Comparison of ENCODE assay signal across 8 mouse cellular contexts in the genomic region with DNA sequence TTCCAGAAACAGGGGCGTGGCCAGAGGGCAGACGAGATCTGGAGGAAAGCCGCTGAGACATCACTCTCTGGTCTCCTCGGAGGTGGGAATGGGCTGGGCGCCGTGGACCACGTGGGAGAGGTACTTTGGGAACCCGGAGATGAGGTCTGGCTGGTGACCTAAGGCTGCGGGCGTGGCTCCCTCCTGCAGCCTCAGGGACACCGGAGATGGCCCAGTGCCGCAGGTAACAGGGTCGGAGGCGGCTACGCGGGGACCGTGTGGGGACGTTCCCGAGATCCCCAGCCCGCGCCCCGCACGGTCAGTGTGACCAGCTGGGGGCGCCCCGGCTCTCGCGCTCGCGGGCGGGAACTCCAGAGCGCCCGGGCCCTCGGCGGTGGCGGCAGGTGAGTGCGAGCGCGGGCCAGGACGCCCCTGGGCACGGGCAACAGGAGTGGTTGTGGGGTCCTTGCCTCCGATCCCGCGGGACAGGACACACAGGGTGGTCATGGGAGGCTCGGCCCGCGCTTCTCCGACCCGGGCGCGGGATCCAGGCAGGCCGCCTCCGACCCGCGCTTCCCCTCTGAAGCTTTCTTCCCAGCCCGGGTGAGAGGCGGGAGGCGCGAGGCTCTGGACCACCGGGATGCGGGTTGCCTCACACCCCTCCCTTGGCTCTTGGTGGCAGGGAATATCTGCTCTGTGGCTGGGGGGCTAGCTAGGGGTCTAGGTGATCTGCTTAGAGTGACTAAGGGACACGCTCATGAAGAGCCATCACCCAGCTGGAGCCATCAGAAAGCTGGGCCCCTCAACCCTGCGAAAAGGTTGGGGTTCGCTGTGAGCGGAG. TPM values are rescaled to one million over a fixed set of nuclear protein-coding genes. Genes with fewer than 3 reads are reported as not detected.
DNase-seq lines count a peak whose midpoint lies in the region; ATAC-seq and TF ChIP-seq lines count a peak whose summit lies in the region.

Gene Adcy7, plus strand, starts transcription at position 173 of the 820 bp plus-strand sequence.

- no peak for TF ChIP-seq CTCF in bone marrow macrophage, adult 2 months (IDR thresholded peaks at IDR 0.05; ENCODE audit: low read depth, low read length)

- H3K36me3 ChIP-seq in limb, embryonic 15.5 days = no peaks in the 10 kb centered on the region
- no peaks in the 10 kb centered on the region for H3K36me3 ChIP-seq in midbrain, embryonic 13.5 days
- no peaks in the 10 kb centered on the region for H3K36me3 ChIP-seq in splenic B cell, adult 2 months (ENCODE audit: control insufficient read depth, insufficient read depth, low read length, poor library complexity, severe bottlenecking)

- peak within 1 kb of the TSS; percentile 43; the same call in 1 of the 2 replicates for H3K9ac ChIP-seq in limb, embryonic 15.5 days
- H3K9ac ChIP-seq in midbrain, embryonic 13.5 days (replicated peaks) = peak within 1 kb of the TSS; percentile 65

- no peaks in the 10 kb centered on the region for H3K9me3 ChIP-seq in limb, embryonic 15.5 days
- H3K9me3 ChIP-seq in midbrain, embryonic 13.5 days = no peaks in the 10 kb centered on the region

- no peak for TF ChIP-seq POLR2A in bone marrow macrophage, adult 2 months (IDR thresholded peaks at IDR 0.05; ENCODE audit: borderline replicate concordance, low read depth, low read length)

- WGBS in limb, embryonic 15.5 days = 4% methylated on average over 64 of the region's 64 CpGs
- 4% methylated on average over 64 of the region's 64 CpGs for WGBS in midbrain, embryonic 13.5 days

- H3K27ac ChIP-seq in bone marrow macrophage, adult 2 months (ENCODE audit: insufficient read depth, low read depth, low read length) = no peak within 1 kb of the TSS
- no peak within 1 kb of the TSS for H3K27ac ChIP-seq in limb, embryonic 15.5 days
- no peak within 1 kb of the TSS for H3K27ac ChIP-seq in midbrain, embryonic 13.5 days

- peak; percentile 44 for ATAC-seq in erythroblast, adult 5-6 weeks (replicated peaks; ENCODE audit: low FRiP score, poor library complexity, severe bottlenecking)
- ATAC-seq in limb, embryonic 15.5 days (ENCODE audit: insufficient number of reproducible peaks, low FRiP score, low TSS enrichment, low read depth) = peak; percentile 42; the same call in 1 of the 2 replicates
- ATAC-seq in midbrain, embryonic 13.5 days = peak; percentile 71

- DNase-seq in heart, adult 11 months = peak; percentile 96
- DNase-seq in heart, adult 8-10 months (ENCODE audit: low spot score) = no peak
- peak; percentile 78 to 81 for DNase-seq in heart, postnatal 14 days
- DNase-seq in splenic B cell, adult 2 months (ENCODE audit: low read depth, low spot score) = peak; percentile 73

- intact Hi-C loops in heart, postnatal 14 days (cut with DNase I) = loop anchor here (2.0 kb wide), 1 partner anchor 84 kb away; no protein-coding TSS in a partner anchor

- peaks cover 30% of the 10 kb centered on the region for H3K4me1 ChIP-seq in bone marrow macrophage, adult 2 months (ENCODE audit: control insufficient read depth, insufficient read depth, low read length)
- peaks cover 11% of the 10 kb centered on the region for H3K4me1 ChIP-seq in limb, embryonic 15.5 days
- H3K4me1 ChIP-seq in midbrain, embryonic 13.5 days (replicated peaks) = peaks cover 11% of the 10 kb centered on the region

- H3K27me3 ChIP-seq in limb, embryonic 15.5 days = peaks cover 14% of the 10 kb centered on the region
- peaks cover 45% of the 10 kb centered on the region for H3K27me3 ChIP-seq in midbrain, embryonic 13.5 days
- no peaks in the 10 kb centered on the region for H3K27me3 ChIP-seq in splenic B cell, adult 2 months (ENCODE audit: control insufficient read depth, insufficient read depth, low read length, poor library complexity, severe bottlenecking)

- peak within 1 kb of the TSS; percentile 95 for H3K4me2 ChIP-seq in limb, embryonic 15.5 days
- peak within 1 kb of the TSS; percentile 84 for H3K4me2 ChIP-seq in midbrain, embryonic 13.5 days (replicated peaks)

- peak within 1 kb of the TSS; percentile 62 for H3K4me3 ChIP-seq in bone marrow macrophage, adult 2 months (ENCODE audit: insufficient read depth, low read length)
- peak within 1 kb of the TSS; percentile 46 for H3K4me3 ChIP-seq in limb, embryonic 15.5 days
- H3K4me3 ChIP-seq in midbrain, embryonic 13.5 days (replicated peaks) = peak within 1 kb of the TSS; percentile 45

RNA-seq across cellular contexts. Expression of gene Adcy7, which starts in this region (rescaled TPM):
- total RNA-seq in heart, adult 8-10 months (2022) = 1 to 10 TPM; 3.1 to 5.0 (median 4.2) TPM
- 145 and 146 TPM in 2 replicates for polyA plus RNA-seq in bone marrow macrophage, adult 2 months (2012; ENCODE audit: insufficient read depth, insufficient read length, missing spikeins)
- 6.1 and 11.3 TPM in 2 replicates for total RNA-seq in erythroblast, adult 5-6 weeks (2015; ENCODE audit: low replicate concordance)
- 8.9 and 13.0 TPM in 2 replicates for total RNA-seq in erythroblast, adult 5-6 weeks (2017; ENCODE audit: low replicate concordance)
- 1 to 10 TPM; 7.5 to 9.8 TPM for total RNA-seq in heart, postnatal 14 days (2021)
- 7.3 and 8.3 TPM in 2 replicates for polyA plus RNA-seq in limb, embryonic 15.5 days (2015; fragmentation: Nextera tagmentation; extraction: Ambion mirVana)
- polyA plus RNA-seq in midbrain, embryonic 13.5 days (2015; fragmentation: Nextera tagmentation; extraction: Ambion mirVana) = 1.3 and 1.7 TPM in 2 replicates

Comparison
In these comparisons a context has a peak if more than half of its experiments do, and no peak if none do; other contexts are left out.
1. RNA of gene Adcy7 (polyA plus RNA-seq): 145 to 146 TPM in bone marrow macrophage, adult 2 months; 7.3 to 8.3 TPM in limb, embryonic 15.5 days and 1.3 to 1.7 TPM in midbrain, embryonic 13.5 days; every median in the first group is over 10 times any median in the second.
2. Peak in every context shown above with its lines, with median percentiles within 50 percentile points of each other: H3K4me3 ChIP-seq and ATAC-seq.